Comparison of ENCODE assay signal across 16 mouse cellular contexts in the genomic region with DNA sequence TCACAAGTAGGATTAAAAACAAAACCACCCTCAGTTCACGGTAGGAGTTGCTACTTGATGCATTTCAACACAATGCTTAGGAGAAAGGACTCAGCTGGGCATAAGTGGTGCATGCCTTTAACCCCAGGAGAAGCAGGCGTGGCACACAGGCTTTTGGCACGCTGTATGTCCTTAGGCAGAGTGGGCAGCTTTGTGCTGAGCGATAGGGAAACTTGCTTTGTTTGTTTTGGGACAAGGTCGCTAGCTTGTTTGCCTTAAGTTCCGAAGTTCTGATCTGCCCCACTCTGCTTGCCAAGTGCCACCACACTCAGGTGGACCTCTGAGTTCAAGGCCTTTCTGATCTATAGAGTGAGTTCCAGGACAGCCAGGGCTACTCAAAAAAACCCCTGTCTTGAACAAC.
"Had no signal": no experiment of that assay in that cellular context is flagged by ENCODE, and none has a peak within 500 bp of the region (broad histone marks: within the 10 kb centered on the region; RNA-seq: fewer than 3 reads in every experiment).

No protein-coding gene starts in this region.

- ATAC-seq: hindbrain, embryonic 16.5 days; inflammation-experienced regulatory T-cells, adult 6 months; intestine, postnatal 0 days had no signal

- H3K9me3 ChIP-seq: limb, embryonic 13.5 days; megakaryocyte, embryonic 14.5 days had no signal

- H3K9ac ChIP-seq: limb, embryonic 13.5 days; liver, embryonic 14.5 days had no signal

- H3K4me2 ChIP-seq: limb, embryonic 13.5 days; midbrain, embryonic 11.5 days had no signal

- H3K4me3 ChIP-seq: limb, embryonic 13.5 days; megakaryocyte, embryonic 14.5 days had no signal

- DNase-seq: kidney, adult 8-10 months; kidney, postnatal 25 days; layer of hippocampus, adult 9-11 months; layer of hippocampus, postnatal 36 days; left cerebral cortex, postnatal 4 days; right cerebral cortex, adult 18-20 months; right cerebral cortex, postnatal 25 days; thymus, postnatal 4 days had no signal

- H3K4me1 ChIP-seq: megakaryocyte, embryonic 14.5 days had no signal

- H3K27ac ChIP-seq: limb, embryonic 13.5 days; liver, embryonic 14.5 days; macrophage had no signal

- H3K27me3 ChIP-seq: limb, embryonic 13.5 days; megakaryocyte, embryonic 14.5 days had no signal
